Mouse (Mus musculus): Measurements from ENCODE around the gene Ncstn.

Ncstn gene

DNA sequence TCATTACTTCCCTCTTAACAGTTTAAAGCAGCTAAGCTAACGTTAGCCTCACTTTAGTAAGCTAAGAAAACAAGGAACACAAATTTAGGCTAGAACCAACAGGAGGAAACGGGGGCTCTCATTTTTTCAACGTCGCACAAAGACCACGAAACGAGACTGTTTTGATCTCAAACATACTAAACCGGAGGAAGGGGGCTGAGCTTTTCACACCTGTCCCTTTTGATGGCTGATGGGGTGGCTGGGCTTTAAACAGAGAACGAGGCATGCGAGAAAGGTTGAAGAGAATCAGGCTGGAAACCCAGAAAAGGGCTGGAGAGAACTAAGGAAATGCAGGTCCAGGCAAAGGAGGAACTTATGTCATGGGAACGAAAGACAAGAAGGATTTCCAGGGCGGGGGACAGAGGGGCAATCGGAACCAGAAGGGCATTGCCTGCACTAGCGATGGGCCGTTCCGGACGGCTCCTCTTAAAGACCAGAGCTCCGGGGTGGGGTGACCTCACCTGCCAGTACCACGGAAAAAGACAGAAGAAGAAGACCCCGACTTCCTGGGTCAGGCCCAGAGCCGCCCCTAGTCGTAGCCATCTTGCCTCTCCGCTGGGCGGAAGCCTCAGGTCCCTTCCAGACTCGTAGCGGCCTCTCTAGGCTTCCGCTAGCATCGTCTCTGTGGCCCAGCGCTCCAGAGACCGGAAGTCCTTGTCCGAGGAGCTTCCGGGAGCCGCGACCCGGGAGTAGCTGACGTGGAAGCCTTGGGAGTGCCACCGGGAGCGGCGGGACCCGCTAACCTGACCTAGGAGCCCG, at the start of gene Ncstn, which contains the start of gene Copa:
Gene Ncstn (minus strand): TSS at position 695 of the 798 bp plus-strand sequence.
Gene Copa (plus strand): TSS at position 429 of the 798 bp plus-strand sequence.
- peak; percentile 88 for DNase-seq (ENCODE audit: low spot score)

- DNase-seq (ENCODE audit: low spot score), result no peak
Measured at GRCm38 (mm10) chr1:172132319-172132718, 49.7 kb upstream of the Ncstn start.

GRCm38 (mm10) chr1:172129780-172130179, 47.2 kb upstream of the Ncstn start:
- no peak for DNase-seq (ENCODE audit: low spot score)

- no peak for DNase-seq (ENCODE audit: low spot score)
Measured at GRCm38 (mm10) chr1:172129108-172129507, 46.5 kb upstream of the Ncstn start.

- DNase-seq (ENCODE audit: low spot score), result no peak
Measured at GRCm38 (mm10) chr1:172128563-172128962, 46.0 kb upstream of the Ncstn start.

DNA sequence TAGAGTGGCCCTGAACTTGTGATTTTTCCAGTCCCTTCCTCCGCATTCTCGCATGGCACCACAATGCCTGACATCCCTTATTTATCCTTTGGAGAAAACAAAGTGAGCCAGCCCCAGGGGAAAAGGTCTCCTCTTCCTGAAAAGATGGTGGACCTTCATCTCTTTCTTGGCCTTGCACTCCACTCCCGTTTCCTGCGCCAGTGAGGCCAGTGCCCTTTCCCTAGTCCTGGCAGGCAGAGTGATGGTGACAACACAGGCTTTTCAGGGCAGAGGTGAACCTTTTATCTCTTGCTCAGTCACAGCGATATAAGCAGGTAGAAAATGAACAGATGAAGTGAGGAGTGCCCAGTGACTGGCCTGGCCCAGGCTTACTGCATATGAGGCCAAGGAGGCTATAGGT, 44.9 kb upstream of the Ncstn start:
- DNase-seq (ENCODE audit: low spot score), result no peak

GRCm38 (mm10) chr1:172126376-172127347, 44.1 kb upstream of the Ncstn start, which contains the start of gene Pex19:
TSS of gene Pex19 (plus strand) at chr1:172126755.
- DNase-seq (ENCODE audit: low spot score), result peak; percentile 58

DNA sequence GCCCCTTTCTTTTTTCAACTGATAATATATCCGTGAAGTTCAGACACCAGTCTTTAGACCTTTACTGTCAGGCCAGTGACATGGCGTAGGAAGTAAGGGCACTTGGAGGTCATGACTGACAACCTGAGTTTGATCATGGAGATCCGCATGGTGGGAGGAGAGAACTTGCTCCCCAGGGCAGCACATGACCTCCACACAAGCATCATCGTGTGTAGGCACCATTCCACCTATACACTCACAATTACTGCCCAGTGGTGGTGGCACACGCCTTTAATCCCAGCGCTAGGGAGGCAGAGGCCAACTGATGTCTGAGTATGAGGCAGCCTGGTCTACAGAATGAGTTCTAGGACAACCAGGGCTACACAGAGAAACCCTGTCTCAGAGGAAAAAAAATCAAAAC, 42.0 kb upstream of the Ncstn start:
- DNase-seq (ENCODE audit: low spot score), result no peak

- DNase-seq (ENCODE audit: low spot score), result no peak
Measured at GRCm38 (mm10) chr1:172122671-172123070, 40.1 kb upstream of the Ncstn start.

DNA sequence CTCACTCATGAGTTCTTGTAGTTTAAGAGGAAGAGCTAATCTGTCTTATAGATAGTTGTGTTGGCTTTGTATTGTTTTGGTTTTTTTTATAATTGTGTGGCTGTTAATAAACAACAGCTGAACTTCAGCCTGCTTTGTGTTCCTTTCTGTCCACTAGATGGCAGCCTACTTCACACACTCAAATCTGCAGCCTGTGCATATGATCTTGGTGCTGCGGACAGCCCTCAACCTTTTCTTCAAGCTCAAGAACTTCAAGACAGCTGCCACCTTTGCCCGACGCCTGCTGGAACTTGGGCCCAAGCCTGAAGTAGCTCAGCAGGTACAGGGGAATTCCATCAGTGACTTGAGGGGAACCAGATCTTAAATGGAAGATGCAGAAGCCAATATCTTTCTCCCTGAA, 37.1 kb upstream of the Ncstn start:
- no peak for DNase-seq (ENCODE audit: low spot score)

DNA sequence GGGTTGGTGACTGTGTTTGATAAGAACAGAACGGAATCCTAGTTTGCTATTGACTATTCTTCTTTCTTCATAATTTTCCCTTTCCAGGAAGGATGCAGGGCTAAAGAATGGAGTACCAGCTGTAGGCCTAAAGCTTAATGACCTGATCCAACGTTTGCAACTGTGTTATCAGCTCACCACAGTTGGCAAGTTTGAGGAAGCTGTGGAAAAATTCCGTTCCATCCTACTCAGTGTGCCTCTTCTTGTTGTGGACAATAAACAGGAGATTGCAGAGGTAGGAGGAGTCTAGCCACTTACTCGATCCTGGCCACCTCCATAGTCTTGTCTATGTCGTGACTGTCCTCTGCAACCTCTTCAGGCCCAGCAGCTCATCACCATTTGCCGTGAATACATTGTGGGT, 36.5 kb upstream of the Ncstn start:
- no peak for DNase-seq (ENCODE audit: low spot score)

DNA sequence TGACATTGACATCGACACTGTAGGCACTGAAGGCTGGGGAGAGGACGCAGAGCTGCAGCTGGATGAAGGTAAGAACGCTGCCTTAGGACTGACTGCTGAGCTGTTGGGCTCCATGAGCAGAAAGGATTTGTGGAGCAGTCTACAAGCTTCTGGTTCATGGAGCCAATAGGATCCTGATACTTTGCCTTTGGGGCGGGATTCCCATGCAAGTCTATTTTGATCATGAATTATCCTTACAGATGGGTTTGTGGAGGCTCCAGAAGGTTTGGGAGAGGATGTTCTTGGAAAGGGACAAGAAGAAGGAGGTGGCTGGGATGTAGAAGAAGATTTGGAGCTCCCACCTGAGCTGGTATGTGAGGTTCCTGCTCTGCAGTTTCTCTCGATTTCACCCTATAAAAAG, 34.4 kb upstream of the Ncstn start:
- DNase-seq (ENCODE audit: low spot score), result no peak

GRCm38 (mm10) chr1:172107777-172108477, 25.3 kb upstream of the Ncstn start:
- DNase-seq (ENCODE audit: low spot score), result no peak

GRCm38 (mm10) chr1:172105101-172105500, 22.5 kb upstream of the Ncstn start:
- no peak for DNase-seq (ENCODE audit: low spot score)

- DNase-seq (ENCODE audit: low spot score), result no peak
Measured at GRCm38 (mm10) chr1:172103619-172104018, 21.0 kb upstream of the Ncstn start.

GRCm38 (mm10) chr1:172099325-172100033, 16.9 kb upstream of the Ncstn start:
- DNase-seq (ENCODE audit: low spot score), result no peak

DNA sequence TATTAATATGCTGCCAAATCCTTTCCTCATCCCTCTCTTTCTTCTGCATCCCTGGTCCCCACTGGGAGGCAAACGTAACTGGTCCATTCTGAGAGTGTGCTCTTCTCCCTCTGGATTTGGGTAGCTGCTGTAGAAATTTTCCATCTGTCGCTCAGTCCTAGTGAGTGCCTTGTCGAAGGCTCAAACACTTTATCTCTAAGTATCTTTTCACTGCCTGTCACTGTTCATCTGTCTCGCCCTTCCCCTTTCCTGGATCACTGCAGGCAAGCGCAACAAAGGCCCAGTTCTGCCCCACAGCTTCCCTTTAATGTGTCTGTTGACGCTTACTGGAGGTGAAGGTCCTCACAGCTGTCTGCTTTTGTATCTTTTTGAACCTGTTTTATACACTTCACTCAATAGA, 12.6 kb upstream of the Ncstn start:
- no peak for DNase-seq (ENCODE audit: low spot score)

- no peak for DNase-seq (ENCODE audit: low spot score)
Measured at GRCm38 (mm10) chr1:172094295-172094694, 11.7 kb upstream of the Ncstn start.

DNA sequence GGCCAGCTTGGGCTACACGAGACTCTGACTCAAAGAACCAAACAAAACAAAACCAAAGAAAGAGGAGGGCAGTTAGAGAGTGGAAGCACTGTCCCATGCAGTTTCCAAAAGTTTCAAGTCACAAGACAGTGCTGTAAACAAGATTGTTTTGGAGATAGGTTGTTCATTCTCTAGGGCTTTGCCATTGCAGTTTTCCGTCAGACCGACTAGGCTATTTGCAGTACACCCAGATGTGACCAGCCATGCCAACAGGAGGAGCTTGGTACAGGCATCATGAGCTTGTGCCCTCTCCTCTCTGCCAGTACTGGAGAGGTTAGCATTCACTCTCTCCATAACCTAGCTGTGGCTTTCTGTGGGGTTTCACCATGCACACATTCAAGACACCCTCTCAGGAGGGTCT, 10.9 kb upstream of the Ncstn start:
- DNase-seq (ENCODE audit: low spot score), result no peak

GRCm38 (mm10) chr1:172082899-172083445, 377 bp upstream of the Ncstn start:
- DNase-seq (ENCODE audit: low spot score), result no peak

GRCm38 (mm10) chr1:172077981-172078380, 4.6 kb downstream of the Ncstn start:
- no peak for DNase-seq (ENCODE audit: low spot score)
